Mouse (Mus musculus): ENCODE data around the gene Sncg. TPM values are rescaled to one million over a fixed set of nuclear protein-coding genes. Genes with fewer than 3 reads are reported as not detected.
"Not testable (repeated sequence)": the region's sequence is repeated elsewhere in the genome, so short reads cannot be mapped to it uniquely, and the experiment has no call there.

The Sncg gene
- total and polyA plus RNA-seq, 2 experiments from 2014 or later = 0.31 to 0.92 TPM

DNA sequence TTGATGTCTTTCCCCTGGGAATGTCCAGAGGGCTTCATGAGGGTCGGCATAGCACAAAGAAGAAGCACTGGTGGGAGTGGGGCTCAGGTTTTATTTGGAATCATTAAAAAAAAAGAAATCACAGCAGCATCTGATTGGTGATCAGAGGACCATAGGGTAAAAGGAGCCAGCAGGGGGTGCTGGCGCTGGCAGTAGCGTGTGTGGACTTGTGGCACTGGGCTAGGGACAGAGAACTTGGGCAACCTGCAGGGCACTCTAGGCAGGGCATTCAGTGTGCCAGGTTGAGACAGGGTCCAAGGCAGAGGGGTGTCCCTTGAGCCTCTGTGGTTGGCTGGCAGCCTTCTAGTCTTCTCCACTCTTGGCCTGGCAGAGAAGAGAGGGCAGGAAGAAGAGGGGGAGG is 4.4 kb downstream of the Sncg start:
- TF ChIP-seq EP300 (IDR thresholded peaks at IDR 0.05; ENCODE audit: low read depth) (no peak), CTCF (IDR thresholded peaks at IDR 0.05; ENCODE audit: low read depth) (0 out of 2 replicates have a peak, but pooled peaks have one; percentile 7)
- Histone ChIP-seq H3K4me2 (ENCODE audit: low read depth, low read length) (no peak overlapping the region), H3K36me3 (replicated peaks; ENCODE audit: control insufficient read depth, insufficient read depth, low read length) (no peaks in the 10 kb centered on the region), H3K4me3 (ENCODE audit: low read depth, low read length) (no peak overlapping the region), H3K4me1 (ENCODE audit: control insufficient read depth, insufficient read depth) (no peaks in the 10 kb centered on the region), H3K9me3 (replicated peaks; ENCODE audit: control insufficient read depth, low read length) (no peaks in the 10 kb centered on the region), H3K9ac (replicated peaks; ENCODE audit: low read depth, low read length) (no peak overlapping the region), H3K27ac (ENCODE audit: low read depth) (no peak overlapping the region), H3K27me3 (ENCODE audit: control insufficient read depth, insufficient read depth, low read length) (no peaks in the 10 kb centered on the region)
- DNase-seq (ENCODE audit: low spot score) = no peak
- no peak for ATAC-seq (ENCODE audit: insufficient read depth, low read depth)
- 72% methylated on average over 3 of the region's 3 CpGs for WGBS

DNA sequence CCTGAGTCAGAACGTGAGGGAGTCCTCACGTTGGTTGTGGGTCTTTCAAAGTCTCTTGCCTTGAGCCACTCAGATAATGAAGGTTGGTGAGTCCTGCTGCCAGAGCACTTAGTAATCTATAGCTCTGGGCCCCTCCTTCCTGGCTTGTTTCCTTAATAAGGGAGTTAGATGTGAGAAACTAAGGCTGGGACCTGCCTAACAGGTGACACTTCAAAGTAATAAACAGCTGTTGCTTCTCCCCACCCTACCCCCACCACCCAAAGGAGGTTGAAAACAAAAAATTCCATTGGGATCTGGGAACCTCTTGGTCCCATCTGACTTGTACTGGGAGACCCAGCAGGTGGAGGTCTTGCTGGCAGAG is 9.5 kb downstream of the Sncg start:
- Histone ChIP-seq H3K36me3 (replicated peaks; ENCODE audit: control insufficient read depth, insufficient read depth, low read length) (no peaks in the 10 kb centered on the region), H3K27ac (ENCODE audit: low read depth) (no peak overlapping the region), H3K4me2 (ENCODE audit: low read depth, low read length) (no peak overlapping the region), H3K4me1 (ENCODE audit: control insufficient read depth, insufficient read depth) (no peaks in the 10 kb centered on the region), H3K4me3 (ENCODE audit: low read depth, low read length) (no peak overlapping the region), H3K9me3 (replicated peaks; ENCODE audit: control insufficient read depth, low read length) (no peaks in the 10 kb centered on the region), H3K27me3 (ENCODE audit: control insufficient read depth, insufficient read depth, low read length) (no peaks in the 10 kb centered on the region), H3K9ac (replicated peaks; ENCODE audit: low read depth, low read length) (no peak overlapping the region)
- DNase-seq (ENCODE audit: low spot score) = no peak
- no peak for ATAC-seq (ENCODE audit: insufficient read depth, low read depth)
- TF ChIP-seq EP300 (IDR thresholded peaks at IDR 0.05; ENCODE audit: low read depth) = no peak
- no peak for TF ChIP-seq CTCF (IDR thresholded peaks at IDR 0.05; ENCODE audit: low read depth)
- WGBS = 87% methylated on average over 2 of the region's 2 CpGs

DNA sequence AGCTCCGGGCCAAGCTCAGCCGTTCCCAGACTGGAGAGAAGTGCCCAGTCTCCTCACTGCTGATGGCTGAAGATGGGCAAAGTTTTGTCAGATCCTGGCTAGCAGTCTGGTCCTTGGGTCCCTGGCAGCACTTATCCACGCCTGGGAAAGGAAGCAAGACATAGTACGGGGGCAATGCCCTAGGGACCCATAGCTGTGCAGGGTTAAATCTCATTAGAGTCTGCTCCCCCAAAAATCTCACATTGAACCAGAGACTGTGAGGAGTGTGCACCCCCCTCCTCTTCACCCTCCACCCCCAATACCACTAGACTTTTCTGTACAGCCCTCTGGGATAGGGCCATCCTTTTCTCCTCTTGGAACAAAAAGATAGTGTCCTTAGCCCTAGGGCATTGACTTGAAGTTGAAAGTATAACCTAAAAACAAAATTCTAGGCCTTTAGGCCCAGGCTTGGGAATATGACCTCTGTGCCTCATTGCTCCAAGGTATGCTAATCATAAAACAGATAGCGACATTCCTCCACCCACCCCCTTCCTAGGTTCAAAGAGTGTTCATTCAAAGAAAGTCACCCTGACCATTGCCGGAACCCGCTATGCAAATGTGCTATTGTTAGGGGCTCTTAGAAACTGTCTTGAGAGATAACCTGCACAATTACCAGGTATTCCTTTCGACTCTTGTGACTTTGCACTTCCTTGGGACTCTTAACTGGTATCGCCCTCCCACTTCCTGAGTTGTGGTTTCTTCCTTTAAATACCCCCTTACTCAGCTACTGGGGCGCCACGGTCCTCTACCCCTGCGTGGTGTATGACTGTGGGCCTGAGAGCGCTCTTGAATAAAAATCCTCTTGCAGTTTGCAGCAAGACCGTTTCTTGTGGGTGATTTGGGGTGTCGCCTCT is 10.1 kb downstream of the Sncg start:
- not testable (repeated sequence) for ATAC-seq (ENCODE audit: insufficient read depth, low read depth); H3K9me3 ChIP-seq (replicated peaks; ENCODE audit: control insufficient read depth, low read length); H3K27ac ChIP-seq (ENCODE audit: low read depth); H3K9ac ChIP-seq (replicated peaks; ENCODE audit: low read depth, low read length); H3K4me3 ChIP-seq (ENCODE audit: low read depth, low read length); H3K27me3 ChIP-seq (ENCODE audit: control insufficient read depth, insufficient read depth, low read length); H3K4me1 ChIP-seq (ENCODE audit: control insufficient read depth, insufficient read depth); DNase-seq (ENCODE audit: low spot score); H3K36me3 ChIP-seq (replicated peaks; ENCODE audit: control insufficient read depth, insufficient read depth, low read length)
- H3K4me2 ChIP-seq (ENCODE audit: low read depth, low read length) = peak overlapping the region; percentile 88
- 88% methylated on average over 15 of the region's 15 CpGs for WGBS

DNA sequence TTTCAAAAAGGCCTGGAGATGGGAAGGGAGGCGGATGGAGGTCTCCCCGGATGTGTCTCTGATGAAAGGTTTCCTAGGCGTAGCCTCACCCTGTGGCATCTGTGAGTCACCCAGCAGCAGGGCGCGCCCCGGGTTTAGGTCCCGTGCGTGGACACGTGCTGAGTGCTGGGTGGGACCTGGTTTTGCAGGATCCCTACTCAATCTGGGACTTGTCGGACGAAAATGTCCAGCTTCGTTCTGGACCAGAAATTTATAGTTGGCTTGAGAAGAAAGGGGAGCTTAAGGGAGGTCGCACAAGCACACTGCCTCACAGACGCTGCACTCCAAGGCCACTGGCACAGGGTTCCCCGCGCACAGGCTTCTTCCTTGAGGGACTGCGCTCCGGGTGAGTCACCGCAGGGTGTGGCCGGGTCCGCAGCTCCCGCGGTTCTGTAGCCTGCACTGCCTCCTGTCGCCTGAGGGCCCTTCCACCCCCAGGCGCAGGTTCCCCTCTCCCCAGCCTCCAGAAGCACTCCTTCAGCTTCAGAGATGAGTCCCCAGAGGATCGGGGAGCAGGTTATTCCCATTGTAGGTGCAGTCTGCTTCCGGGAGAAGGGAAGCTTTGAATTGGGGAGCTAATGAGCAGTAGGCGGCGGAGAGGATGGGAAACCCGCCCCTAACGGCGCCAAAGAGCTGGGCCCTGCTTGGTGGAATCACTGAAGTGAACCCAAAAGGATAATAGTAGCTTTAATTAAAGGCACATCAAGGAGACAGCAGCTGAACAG is 10.9 kb downstream of the Sncg start:
- Histone ChIP-seq H3K9me3 (replicated peaks; ENCODE audit: control insufficient read depth, low read length) (no peaks in the 10 kb centered on the region), H3K4me1 (ENCODE audit: control insufficient read depth, insufficient read depth) (no peaks in the 10 kb centered on the region), H3K27ac (ENCODE audit: low read depth) (no peak overlapping the region), H3K27me3 (ENCODE audit: control insufficient read depth, insufficient read depth, low read length) (no peaks in the 10 kb centered on the region), H3K4me3 (ENCODE audit: low read depth, low read length) (peak overlapping the region; percentile 49), H3K9ac (replicated peaks; ENCODE audit: low read depth, low read length) (peak overlapping the region; percentile 40), H3K4me2 (ENCODE audit: low read depth, low read length) (peak overlapping the region; percentile 88), H3K36me3 (replicated peaks; ENCODE audit: control insufficient read depth, insufficient read depth, low read length) (no peaks in the 10 kb centered on the region)
- 6% methylated on average over 32 of the region's 32 CpGs for WGBS
- peak; percentile 46; the same call in 1 of the 2 replicates for TF ChIP-seq EP300 (IDR thresholded peaks at IDR 0.05; ENCODE audit: low read depth)
- peak; percentile 33 for TF ChIP-seq CTCF (IDR thresholded peaks at IDR 0.05; ENCODE audit: low read depth)
- DNase-seq (ENCODE audit: low spot score) (peak; percentile 61), ATAC-seq (ENCODE audit: insufficient read depth, low read depth) (peak; percentile 88)

DNA sequence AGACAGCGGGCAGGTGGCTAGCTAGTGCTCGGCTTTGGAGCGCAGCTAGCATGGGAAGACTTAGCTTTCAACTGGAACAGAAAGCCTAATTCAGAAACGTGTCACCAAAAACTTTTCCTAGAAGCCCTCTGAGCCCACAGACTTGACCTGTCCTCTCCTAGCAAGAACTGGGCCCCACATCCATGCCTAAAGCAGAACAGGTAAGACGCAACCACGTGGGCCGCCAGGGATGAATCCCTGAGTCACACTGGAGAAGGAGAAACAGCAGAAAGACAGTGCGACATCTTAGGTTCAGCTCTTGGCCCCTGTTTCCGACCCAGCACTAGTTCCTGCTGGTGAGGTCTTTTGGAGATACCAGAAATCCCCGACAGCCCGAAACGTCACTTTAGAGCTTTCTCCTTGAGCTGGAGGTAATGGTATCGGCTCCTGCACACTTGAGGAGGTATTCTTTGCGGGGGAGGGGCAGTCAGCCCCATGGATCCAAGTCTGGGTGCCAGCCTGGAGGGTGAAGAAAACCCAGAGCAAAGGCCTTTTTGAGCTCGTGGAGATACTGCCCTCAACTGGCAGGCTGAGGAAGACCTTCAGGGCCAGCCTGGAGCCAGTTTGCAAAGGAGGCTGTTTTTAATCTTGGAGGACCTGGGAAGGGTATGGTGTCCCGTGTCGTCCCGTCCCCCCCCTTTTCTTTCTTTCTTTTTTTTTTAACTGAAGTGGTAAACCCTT is 11.7 kb downstream of the Sncg start:
- Histone ChIP-seq H3K9me3 (replicated peaks; ENCODE audit: control insufficient read depth, low read length) (no peaks in the 10 kb centered on the region), H3K4me3 (ENCODE audit: low read depth, low read length) (peak overlapping the region; percentile 49), H3K9ac (replicated peaks; ENCODE audit: low read depth, low read length) (peak overlapping the region; percentile 40; the same call in 1 of the 2 replicates), H3K27me3 (ENCODE audit: control insufficient read depth, insufficient read depth, low read length) (no peaks in the 10 kb centered on the region), H3K4me2 (ENCODE audit: low read depth, low read length) (peak overlapping the region; percentile 88), H3K36me3 (replicated peaks; ENCODE audit: control insufficient read depth, insufficient read depth, low read length) (no peaks in the 10 kb centered on the region), H3K4me1 (ENCODE audit: control insufficient read depth, insufficient read depth) (no peaks in the 10 kb centered on the region), H3K27ac (ENCODE audit: low read depth) (no peak overlapping the region)
- TF ChIP-seq CTCF (IDR thresholded peaks at IDR 0.05; ENCODE audit: low read depth) (peak; percentile 69), EP300 (IDR thresholded peaks at IDR 0.05; ENCODE audit: low read depth) (no peak)
- WGBS = 33% methylated on average over 18 of the region's 18 CpGs
- peak; percentile 62 for ATAC-seq (ENCODE audit: insufficient read depth, low read depth)
- DNase-seq (ENCODE audit: low spot score) = peak; percentile 50

Measured in heart, postnatal 0 days (tissue).